Mouse (Mus musculus): ENCODE data around the gene Tor1b. TPM values are rescaled to one million over a fixed set of nuclear protein-coding genes. Genes with fewer than 3 reads are reported as not detected.
A peak's percentile ranks its signal among the peaks of the same experiment; 100 is the strongest.
"Not testable (repeated sequence)": the region's sequence is repeated elsewhere in the genome, so short reads cannot be mapped to it uniquely, and the experiment has no call there.

Tor1b gene
- total and polyA plus RNA-seq, 2 experiments from 2014 or later, result 20.4 to 45.4 TPM

DNA sequence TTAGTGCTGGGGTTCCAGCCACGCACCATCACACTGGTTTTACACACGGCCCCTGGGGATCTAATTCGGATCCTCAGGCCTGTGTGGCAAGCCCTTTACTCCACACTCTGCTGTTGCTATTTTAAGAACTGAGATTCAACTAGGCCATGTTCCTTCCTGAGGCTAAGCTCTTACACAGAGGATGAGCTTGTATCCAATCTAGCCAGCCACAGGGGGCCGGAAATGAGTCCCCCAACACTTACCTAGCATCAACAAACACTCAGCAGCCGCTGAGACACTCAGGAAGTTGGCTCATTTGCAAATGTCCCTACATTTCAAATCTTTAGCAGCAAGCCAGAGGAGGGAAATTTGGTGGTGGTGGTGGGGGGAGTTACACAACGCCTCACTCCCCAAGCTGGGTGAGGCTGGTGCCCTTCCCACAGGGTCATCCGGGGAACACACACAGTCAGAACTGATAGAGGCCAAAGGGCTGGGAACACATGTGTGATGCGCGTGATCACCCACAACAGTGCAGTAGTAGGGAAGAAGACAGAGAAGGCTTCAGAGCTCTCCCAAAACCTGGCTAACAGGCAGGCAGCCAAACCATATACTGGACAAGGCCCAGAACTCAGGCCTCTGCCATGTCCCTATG lies 25.5 kb upstream of the Tor1b start:
- Histone ChIP-seq H3K9ac (replicated peaks; ENCODE audit: low read depth, low read length) (no peak overlapping the region), H3K27ac (ENCODE audit: low read depth) (peak overlapping the region; percentile 56), H3K27me3 (ENCODE audit: control insufficient read depth, insufficient read depth, low read length) (no peaks in the 10 kb centered on the region), H3K9me3 (replicated peaks; ENCODE audit: control insufficient read depth, low read length) (no peaks in the 10 kb centered on the region), H3K4me2 (ENCODE audit: low read depth, low read length) (no peak overlapping the region), H3K36me3 (replicated peaks; ENCODE audit: control insufficient read depth, insufficient read depth, low read length) (no peaks in the 10 kb centered on the region), H3K4me1 (ENCODE audit: control insufficient read depth, insufficient read depth) (peaks cover 19% of the 10 kb centered on the region), H3K4me3 (ENCODE audit: low read depth, low read length) (no peak overlapping the region)
- no peak for TF ChIP-seq CTCF (IDR thresholded peaks at IDR 0.05; ENCODE audit: low read depth)
- TF ChIP-seq EP300 (IDR thresholded peaks at IDR 0.05; ENCODE audit: low read depth), result no peak
- 26% methylated on average over 9 of the region's 9 CpGs for WGBS
- ATAC-seq (ENCODE audit: insufficient read depth, low read depth) (peak; percentile 40), DNase-seq (ENCODE audit: low spot score) (peak; percentile 37)

DNA sequence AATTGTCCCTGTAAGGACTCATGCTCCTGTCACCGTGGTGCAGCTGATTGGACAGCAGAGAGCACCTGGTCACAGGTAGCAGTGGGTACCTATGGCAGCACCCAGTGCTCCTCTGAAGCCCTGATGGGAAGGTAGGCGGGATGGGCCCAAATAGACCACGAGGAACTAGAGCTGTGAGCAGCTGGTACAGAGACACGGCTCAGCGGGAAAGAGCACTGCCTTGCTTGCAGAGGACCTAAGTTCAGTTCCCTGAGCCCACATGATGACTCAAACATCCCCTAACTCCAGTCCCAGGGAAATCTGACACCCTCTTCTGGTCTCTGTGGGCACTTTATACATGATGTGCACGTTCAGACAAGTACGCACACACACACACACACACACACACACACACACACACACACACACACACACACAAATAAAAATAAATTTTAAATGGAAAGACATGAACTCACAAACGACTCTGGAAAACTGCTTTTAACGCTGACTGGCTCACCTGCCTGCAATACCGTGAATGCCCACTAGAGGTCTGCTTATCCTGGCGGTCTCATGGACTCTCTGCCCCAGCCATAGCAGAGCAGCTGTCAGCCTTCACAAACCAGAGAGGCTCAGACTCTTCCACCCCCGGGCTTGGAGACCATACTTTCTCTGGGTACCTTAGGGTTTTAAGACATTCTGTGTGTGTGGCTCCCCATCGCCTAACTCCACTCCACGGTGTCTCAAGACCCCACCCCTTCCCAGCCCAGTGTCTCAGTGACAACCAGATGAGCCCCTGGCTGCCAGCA lies 24.7 kb upstream of the Tor1b start:
- Histone ChIP-seq H3K27ac (ENCODE audit: low read depth) (peak overlapping the region; percentile 56), H3K9ac (replicated peaks; ENCODE audit: low read depth, low read length) (no peak overlapping the region), H3K36me3 (replicated peaks; ENCODE audit: control insufficient read depth, insufficient read depth, low read length) (no peaks in the 10 kb centered on the region), H3K4me3 (ENCODE audit: low read depth, low read length) (no peak overlapping the region), H3K9me3 (replicated peaks; ENCODE audit: control insufficient read depth, low read length) (no peaks in the 10 kb centered on the region), H3K4me2 (ENCODE audit: low read depth, low read length) (no peak overlapping the region), H3K27me3 (ENCODE audit: control insufficient read depth, insufficient read depth, low read length) (no peaks in the 10 kb centered on the region), H3K4me1 (ENCODE audit: control insufficient read depth, insufficient read depth) (peaks cover 19% of the 10 kb centered on the region)
- ATAC-seq (ENCODE audit: insufficient read depth, low read depth), result peak; percentile 56
- 27% methylated on average over 14 of the region's 14 CpGs for WGBS
- DNase-seq (ENCODE audit: low spot score), result peak; percentile 71
- peak; percentile 85 for TF ChIP-seq CTCF (IDR thresholded peaks at IDR 0.05; ENCODE audit: low read depth)
- no peak for TF ChIP-seq EP300 (IDR thresholded peaks at IDR 0.05; ENCODE audit: low read depth)

DNA sequence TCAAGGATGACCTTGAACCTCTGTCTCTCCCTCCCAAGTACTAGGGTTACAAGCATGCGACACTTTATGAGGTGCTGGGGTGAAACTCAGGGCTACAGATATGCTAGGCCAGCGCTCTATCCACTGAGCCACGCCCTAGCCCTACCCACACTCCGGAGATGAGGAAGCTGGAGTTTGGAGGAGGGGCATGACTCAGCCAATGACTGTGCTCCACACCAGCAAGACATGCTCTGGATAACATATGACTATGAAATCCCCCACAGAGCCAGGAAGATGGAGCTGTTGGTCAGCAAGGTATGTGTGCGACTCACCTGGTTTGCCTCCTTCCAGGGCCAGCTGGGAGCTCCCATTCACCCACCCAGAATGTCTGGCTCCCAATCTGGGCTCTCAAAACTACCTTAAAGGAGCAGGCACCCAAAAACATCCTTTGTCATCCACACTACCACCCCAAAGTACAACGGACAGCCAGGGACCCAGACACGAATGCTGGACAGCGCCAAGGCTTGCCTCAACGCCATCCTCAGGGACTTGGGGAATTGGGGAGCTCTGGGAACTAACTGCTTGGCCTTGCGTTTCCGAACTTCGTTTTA lies 23.8 kb upstream of the Tor1b start:
- Histone ChIP-seq H3K9ac (replicated peaks; ENCODE audit: low read depth, low read length) (no peak overlapping the region), H3K4me3 (ENCODE audit: low read depth, low read length) (no peak overlapping the region), H3K36me3 (replicated peaks; ENCODE audit: control insufficient read depth, insufficient read depth, low read length) (no peaks in the 10 kb centered on the region), H3K9me3 (replicated peaks; ENCODE audit: control insufficient read depth, low read length) (no peaks in the 10 kb centered on the region), H3K4me1 (ENCODE audit: control insufficient read depth, insufficient read depth) (peaks cover 19% of the 10 kb centered on the region), H3K27ac (ENCODE audit: low read depth) (no peak overlapping the region), H3K4me2 (ENCODE audit: low read depth, low read length) (peak overlapping the region; percentile 48), H3K27me3 (ENCODE audit: control insufficient read depth, insufficient read depth, low read length) (no peaks in the 10 kb centered on the region)
- DNase-seq (ENCODE audit: low spot score) (no peak), ATAC-seq (ENCODE audit: insufficient read depth, low read depth) (no peak)
- no peak for TF ChIP-seq CTCF (IDR thresholded peaks at IDR 0.05; ENCODE audit: low read depth)
- TF ChIP-seq EP300 (IDR thresholded peaks at IDR 0.05; ENCODE audit: low read depth), result no peak
- 32% methylated on average over 12 of the region's 12 CpGs for WGBS

DNA sequence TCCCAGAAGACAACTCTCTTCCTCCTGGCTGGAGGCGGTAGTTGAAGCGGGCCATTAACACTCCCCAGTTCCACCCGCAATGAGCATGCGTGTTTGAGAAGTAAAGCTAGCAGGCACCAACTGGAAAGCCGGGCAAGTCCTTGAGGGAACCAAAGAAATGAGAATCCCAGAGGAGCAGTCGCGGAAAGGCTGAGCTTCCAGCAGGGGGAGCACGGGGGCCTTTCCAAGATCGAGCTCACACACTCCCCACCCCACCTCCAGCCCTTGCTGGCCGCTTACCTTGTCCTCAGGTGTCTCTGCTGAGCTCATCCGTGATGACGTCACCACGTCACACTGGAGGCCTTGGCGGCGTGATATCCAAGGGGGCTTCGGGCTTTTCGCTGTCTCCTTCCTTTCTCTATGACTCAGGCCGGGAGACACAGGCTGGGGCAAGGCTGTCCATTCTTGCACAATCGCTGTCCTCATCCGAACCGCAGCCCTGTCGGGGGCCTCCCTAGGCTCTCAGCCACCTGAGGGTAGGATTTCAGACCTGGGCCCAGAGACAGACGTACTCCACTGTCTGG lies 23.2 kb upstream of the Tor1b start, which contains the start of gene Ptges:
Ptges (minus strand) TSS at position 381 of the 563 bp plus-strand sequence.
- 1% methylated on average over 23 of the region's 23 CpGs for WGBS
- TF ChIP-seq EP300 (IDR thresholded peaks at IDR 0.05; ENCODE audit: low read depth) (no peak), CTCF (IDR thresholded peaks at IDR 0.05; ENCODE audit: low read depth) (peak; percentile 51)
- peak; percentile 40; the same call in 1 of the 2 replicates for ATAC-seq (ENCODE audit: insufficient read depth, low read depth)

DNA sequence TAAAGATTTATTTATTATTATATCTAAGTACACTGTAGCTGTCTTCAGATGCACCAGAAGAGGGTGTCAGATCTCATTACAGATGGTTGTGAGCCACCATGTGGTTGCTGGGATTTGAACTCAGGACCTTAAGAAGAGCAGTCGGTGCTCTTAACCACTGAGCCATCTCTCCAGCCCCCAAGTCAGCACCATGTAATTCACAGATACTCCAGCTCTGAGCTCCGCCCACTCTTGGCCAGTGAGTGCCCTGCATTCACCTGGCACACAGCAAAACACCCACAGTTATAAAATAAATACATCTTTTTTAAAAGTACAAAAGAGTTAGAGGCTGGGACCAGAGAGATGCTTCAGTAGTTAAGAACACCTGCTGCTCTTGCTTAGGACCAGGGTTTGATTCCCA lies 21.9 kb upstream of the Tor1b start:
- H3K27me3 ChIP-seq (ENCODE audit: control insufficient read depth, insufficient read depth, low read length); ATAC-seq (ENCODE audit: insufficient read depth, low read depth); H3K9me3 ChIP-seq (replicated peaks; ENCODE audit: control insufficient read depth, low read length); H3K4me2 ChIP-seq (ENCODE audit: low read depth, low read length); H3K9ac ChIP-seq (replicated peaks; ENCODE audit: low read depth, low read length); H3K4me3 ChIP-seq (ENCODE audit: low read depth, low read length); DNase-seq (ENCODE audit: low spot score); H3K27ac ChIP-seq (ENCODE audit: low read depth); H3K36me3 ChIP-seq (replicated peaks; ENCODE audit: control insufficient read depth, insufficient read depth, low read length): not testable (repeated sequence)
- H3K4me1 ChIP-seq (ENCODE audit: control insufficient read depth, insufficient read depth), result peaks cover 19% of the 10 kb centered on the region
- WGBS, result 83% methylated on average over 2 of the region's 2 CpGs

More for the DNA sequence above, 23.2 kb upstream of the Tor1b start, which contains the start of gene Ptges:
- H3K4me2 ChIP-seq (ENCODE audit: low read depth, low read length), result peak within 1 kb of the TSS; percentile 48
- H3K9me3 ChIP-seq (replicated peaks; ENCODE audit: control insufficient read depth, low read length), result no peaks in the 10 kb centered on the region
- DNase-seq (ENCODE audit: low spot score), result peak; percentile 58
- H3K4me1 ChIP-seq (ENCODE audit: control insufficient read depth, insufficient read depth), result peaks cover 19% of the 10 kb centered on the region
- peak within 1 kb of the TSS; percentile 5; the same call in 1 of the 2 replicates for H3K4me3 ChIP-seq (ENCODE audit: low read depth, low read length)
- H3K9ac ChIP-seq (replicated peaks; ENCODE audit: low read depth, low read length), result no peak within 1 kb of the TSS
- H3K27me3 ChIP-seq (ENCODE audit: control insufficient read depth, insufficient read depth, low read length), result no peaks in the 10 kb centered on the region
- H3K27ac ChIP-seq (ENCODE audit: low read depth), result no peak within 1 kb of the TSS
- no peaks in the 10 kb centered on the region for H3K36me3 ChIP-seq (replicated peaks; ENCODE audit: control insufficient read depth, insufficient read depth, low read length)

All from heart, postnatal 0 days (tissue).